Mouse (Mus musculus) forebrain, embryonic 15.5 days (tissue): ENCODE measurements at regions not wholly inside any gene's neighbourhood (a gene's known extent, or its start where the extent isn't known, plus 50 kb on each side); places are given as distances from the start of the nearest gene placed in this dataset.
A peak's percentile ranks its signal among the peaks of the same experiment; 100 is the strongest.

Experiments used
- ATAC-seq: fragments of 200-750 bp; cut with Nextera tagmentation; replicated peaks from 2 replicates; pipeline ENCODE4 v1.8.0; 2017; ENCODE audit warnings: mild to moderate bottlenecking, moderate TSS enrichment, moderate library complexity
- H3K27ac ChIP-seq: fragments of 300-500 bp; sonication (generic); replicated peaks from 2 replicates; pipeline ENCODE4 v1.5.1; 2015; ENCODE audit warnings: mild to moderate bottlenecking, inconsistent platforms
- H3K27me3 ChIP-seq: fragments of 300-500 bp; sonication (generic); 2 replicates; pipeline ENCODE4 v1.6.1; 2015; ENCODE audit warnings: inconsistent platforms
- H3K36me3 ChIP-seq: fragments of 300-500 bp; sonication (generic); 2 replicates; pipeline ENCODE4 v1.6.1; 2015; ENCODE audit warnings: mild to moderate bottlenecking, inconsistent platforms
- H3K4me1 ChIP-seq: fragments of 300-500 bp; sonication (generic); 2 replicates; pipeline ENCODE4 v1.6.1; 2015; ENCODE audit warnings: inconsistent platforms
- H3K4me2 ChIP-seq: fragments of 300-500 bp; sonication (generic); replicated peaks from 2 replicates; pipeline ENCODE4 v1.6.1; 2015; ENCODE audit warnings: mild to moderate bottlenecking, inconsistent platforms
- H3K4me3 ChIP-seq: fragments of 300-500 bp; sonication (generic); 2 replicates; pipeline ENCODE4 v1.5.1; 2015; ENCODE audit warnings: mild to moderate bottlenecking, inconsistent platforms
- H3K9ac ChIP-seq: fragments of 300-500 bp; sonication (generic); replicated peaks from 2 replicates; pipeline ENCODE4 v1.6.1; 2015; ENCODE audit warnings: mild to moderate bottlenecking, inconsistent platforms
- H3K9me3 ChIP-seq: fragments of 300-500 bp; sonication (generic); 2 replicates; pipeline ENCODE4 v1.6.1; 2016; ENCODE audit warnings: inconsistent platforms
- WGBS: fragments of 180-500 bp; shearing (Covaris S2); methylation state at CpG from one replicate; pipeline ENCODE4 v1.1.7; 2015; ENCODE audit warnings: mixed read lengths; 5-methylcytosine and 5-hydroxymethylcytosine counted together

GRCm38 (mm10) chr2:27812946-27813345 lies 73.3 kb upstream of the Col5a1 start:
- Histone ChIP-seq H3K9me3 (no peaks in the 10 kb centered on the region), H3K4me3 (no peak overlapping the region), H3K4me1 (peaks cover 13% of the 10 kb centered on the region), H3K27ac (no peak overlapping the region), H3K36me3 (no peaks in the 10 kb centered on the region), H3K9ac (no peak overlapping the region), H3K4me2 (no peak overlapping the region), H3K27me3 (no peaks in the 10 kb centered on the region)
- no peak for ATAC-seq
- 71% methylated on average over 3 of the region's 3 CpGs for WGBS

GRCm38 (mm10) chr2:27813370-27813769 lies 72.9 kb upstream of the Col5a1 start:
- Histone ChIP-seq H3K9me3 (no peaks in the 10 kb centered on the region), H3K4me3 (no peak overlapping the region), H3K9ac (no peak overlapping the region), H3K36me3 (no peaks in the 10 kb centered on the region), H3K27ac (no peak overlapping the region), H3K4me1 (peaks cover 13% of the 10 kb centered on the region), H3K4me2 (no peak overlapping the region), H3K27me3 (no peaks in the 10 kb centered on the region)
- ATAC-seq: no peak
- WGBS: 38% methylated on average over 6 of the region's 6 CpGs

- Histone ChIP-seq H3K36me3 (no peaks in the 10 kb centered on the region), H3K9me3 (no peaks in the 10 kb centered on the region), H3K4me2 (no peak overlapping the region), H3K27ac (no peak overlapping the region), H3K27me3 (no peaks in the 10 kb centered on the region), H3K4me1 (peaks cover 12% of the 10 kb centered on the region), H3K4me3 (no peak overlapping the region), H3K9ac (no peak overlapping the region)
- ATAC-seq: no peak
- 41% methylated on average over 4 of the region's 4 CpGs for WGBS
Measured at GRCm38 (mm10) chr2:27818656-27819055, 67.6 kb upstream of the Col5a1 start.

- H3K4me3 ChIP-seq: no peak overlapping the region
- H3K9me3 ChIP-seq: no peaks in the 10 kb centered on the region
- H3K9ac ChIP-seq: no peak overlapping the region
- no peak for ATAC-seq
- no peak overlapping the region for H3K4me2 ChIP-seq
- H3K27me3 ChIP-seq: no peaks in the 10 kb centered on the region
- no peak overlapping the region for H3K27ac ChIP-seq
- no peaks in the 10 kb centered on the region for H3K4me1 ChIP-seq
- H3K36me3 ChIP-seq: no peaks in the 10 kb centered on the region
- WGBS: 86% methylated on average over 2 of the region's 2 CpGs
Measured at GRCm38 (mm10) chr2:27826826-27827225, 59.4 kb upstream of the Col5a1 start.

GRCm38 (mm10) chr2:27827582-27827981 lies 58.6 kb upstream of the Col5a1 start:
- Histone ChIP-seq H3K27me3 (no peaks in the 10 kb centered on the region), H3K4me2 (no peak overlapping the region), H3K4me3 (no peak overlapping the region), H3K9me3 (no peaks in the 10 kb centered on the region), H3K36me3 (no peaks in the 10 kb centered on the region), H3K9ac (no peak overlapping the region), H3K4me1 (no peaks in the 10 kb centered on the region), H3K27ac (no peak overlapping the region)
- no peak for ATAC-seq
- WGBS: 89% methylated on average over 5 of the region's 5 CpGs

- ATAC-seq: no peak
- H3K9ac ChIP-seq: no peak overlapping the region
- H3K4me1 ChIP-seq: no peaks in the 10 kb centered on the region
- no peaks in the 10 kb centered on the region for H3K27me3 ChIP-seq
- H3K27ac ChIP-seq: no peak overlapping the region
- H3K36me3 ChIP-seq: no peaks in the 10 kb centered on the region
- no peak overlapping the region for H3K4me3 ChIP-seq
- no peak overlapping the region for H3K4me2 ChIP-seq
- no peaks in the 10 kb centered on the region for H3K9me3 ChIP-seq
- 84% methylated on average over 6 of the region's 6 CpGs for WGBS
Measured at GRCm38 (mm10) chr2:27828237-27828636, 58.0 kb upstream of the Col5a1 start.

GRCm38 (mm10) chr2:27829551-27829950 lies 56.7 kb upstream of the Col5a1 start:
- Histone ChIP-seq H3K9me3 (no peaks in the 10 kb centered on the region), H3K9ac (no peak overlapping the region), H3K27me3 (no peaks in the 10 kb centered on the region), H3K27ac (no peak overlapping the region), H3K36me3 (no peaks in the 10 kb centered on the region), H3K4me3 (no peak overlapping the region), H3K4me1 (peaks cover 11% of the 10 kb centered on the region; the same call in 1 of the 2 replicates), H3K4me2 (no peak overlapping the region)
- 72% methylated on average over 5 of the region's 5 CpGs for WGBS
- no peak for ATAC-seq

GRCm38 (mm10) chr2:27834971-27835370 lies 51.3 kb upstream of the Col5a1 start:
- H3K27ac ChIP-seq: no peak overlapping the region
- no peaks in the 10 kb centered on the region for H3K9me3 ChIP-seq
- H3K4me3 ChIP-seq: no peak overlapping the region
- peaks cover 31% of the 10 kb centered on the region for H3K4me1 ChIP-seq
- 52% methylated on average over 4 of the region's 4 CpGs for WGBS
- ATAC-seq: no peak
- no peak overlapping the region for H3K9ac ChIP-seq
- H3K27me3 ChIP-seq: no peaks in the 10 kb centered on the region
- no peak overlapping the region for H3K4me2 ChIP-seq
- no peaks in the 10 kb centered on the region for H3K36me3 ChIP-seq

GRCm38 (mm10) chr2:27835758-27836460 lies 50.3 kb upstream of the Col5a1 start:
- peak; percentile 64; the same call in 1 of the 2 replicates for ATAC-seq
- Histone ChIP-seq H3K9me3 (no peaks in the 10 kb centered on the region), H3K4me3 (no peak overlapping the region), H3K36me3 (no peaks in the 10 kb centered on the region), H3K4me1 (peaks cover 33% of the 10 kb centered on the region), H3K9ac (no peak overlapping the region), H3K27ac (no peak overlapping the region), H3K27me3 (no peaks in the 10 kb centered on the region), H3K4me2 (no peak overlapping the region)
- WGBS: 21% methylated on average over 10 of the region's 10 CpGs
